Mouse (Mus musculus) kidney, postnatal 0 days (tissue): ENCODE measurements around the gene Wdr17. TPM values are rescaled to one million over a fixed set of nuclear protein-coding genes. Genes with fewer than 3 reads are reported as not detected.

Experiments
- ATAC-seq: fragments of 200-750 bp; cut with Nextera tagmentation; replicated peaks from 2 replicates; pipeline ENCODE4 v1.8.0; 2017; ENCODE audit warnings: low read depth, moderate number of reproducible peaks, moderate TSS enrichment, moderate library complexity; ENCODE audit not compliant: low FRiP score
- DNase-seq: peaks from one replicate; pipeline ENCODE4 v3.0.0-alpha.2; 2016; ENCODE audit warnings: low spot score
- H3K27ac ChIP-seq: fragments of 300-500 bp; sonication (generic); 2 replicates; pipeline ENCODE4 v1.5.1; 2014; ENCODE audit warnings: mild to moderate bottlenecking
- H3K27me3 ChIP-seq: fragments of 300-500 bp; sonication (generic); 2 replicates; pipeline ENCODE4 v1.6.1; 2014; ENCODE audit warnings: low read length, mixed read lengths; ENCODE audit not compliant: insufficient read depth
- H3K36me3 ChIP-seq: fragments of 300-500 bp; sonication (generic); 2 replicates; pipeline ENCODE4 v1.6.1; 2014; ENCODE audit warnings: low read length, mixed read lengths; ENCODE audit not compliant: insufficient read depth
- H3K4me1 ChIP-seq: fragments of 300-500 bp; sonication (generic); replicated peaks from 2 replicates; pipeline ENCODE4 v1.6.1; 2014; ENCODE audit warnings: antibody characterized with exemption, low read length, mixed read lengths; ENCODE audit not compliant: insufficient read depth
- H3K4me2 ChIP-seq: fragments of 300-500 bp; sonication (generic); 2 replicates; pipeline ENCODE4 v1.6.1; 2014; ENCODE audit warnings: mild to moderate bottlenecking, low read length, moderate library complexity, mixed read lengths
- H3K4me3 ChIP-seq: fragments of 300-500 bp; sonication (generic); replicated peaks from 2 replicates; pipeline ENCODE4 v1.5.1; 2014; ENCODE audit warnings: low read depth, low read length
- H3K9ac ChIP-seq: fragments of 300-500 bp; sonication (generic); 2 replicates; pipeline ENCODE4 v1.6.1; 2014; ENCODE audit warnings: low read depth, low read length
- H3K9me3 ChIP-seq: fragments of 300-500 bp; sonication (generic); replicated peaks from 2 replicates; pipeline ENCODE4 v1.6.1; 2016; ENCODE audit warnings: low read length, inconsistent platforms, mixed read lengths
- CTCF ChIP-seq: IDR thresholded peaks from 2 replicates; pipeline ENCODE4 v1.5.1; 2016; ENCODE audit warnings: antibody characterized with exemption, low read depth, mild to moderate bottlenecking, moderate library complexity
- WGBS: fragments of 180-500 bp; shearing (Covaris S2); extraction: QIAGEN DNeasy Blood & Tissue Kit; methylation state at CpG from one replicate; pipeline ENCODE4 v1.1.7; 2014; 5-methylcytosine and 5-hydroxymethylcytosine counted together
- polyA plus RNA-seq: library from polyadenylated mRNA; unstranded; fragments of >200 nt; fragmentation: Nextera tagmentation; extraction: Ambion mirVana; gene quantifications from 2 replicates; pipeline ENCODE4 v1.2.1, GENCODE M21; 2015

Wdr17 gene
- polyA plus RNA-seq, 1 experiment from 2014 or later: 0.97 TPM

- Histone ChIP-seq H3K27me3 (no peaks in the 10 kb centered on the region), H3K27ac (no peak overlapping the region), H3K4me1 (no peaks in the 10 kb centered on the region), H3K36me3 (no peaks in the 10 kb centered on the region), H3K4me2 (no peak overlapping the region), H3K4me3 (no peak overlapping the region), H3K9ac (no peak overlapping the region), H3K9me3 (no peaks in the 10 kb centered on the region)
- TF ChIP-seq CTCF: no peak
- no peak for ATAC-seq
- 65% methylated on average over 4 of the region's 4 CpGs for WGBS
- DNase-seq: no peak
Measured at GRCm38 (mm10) chr8:54864038-54864760, 22.8 kb downstream of the Wdr17 start.

DNA sequence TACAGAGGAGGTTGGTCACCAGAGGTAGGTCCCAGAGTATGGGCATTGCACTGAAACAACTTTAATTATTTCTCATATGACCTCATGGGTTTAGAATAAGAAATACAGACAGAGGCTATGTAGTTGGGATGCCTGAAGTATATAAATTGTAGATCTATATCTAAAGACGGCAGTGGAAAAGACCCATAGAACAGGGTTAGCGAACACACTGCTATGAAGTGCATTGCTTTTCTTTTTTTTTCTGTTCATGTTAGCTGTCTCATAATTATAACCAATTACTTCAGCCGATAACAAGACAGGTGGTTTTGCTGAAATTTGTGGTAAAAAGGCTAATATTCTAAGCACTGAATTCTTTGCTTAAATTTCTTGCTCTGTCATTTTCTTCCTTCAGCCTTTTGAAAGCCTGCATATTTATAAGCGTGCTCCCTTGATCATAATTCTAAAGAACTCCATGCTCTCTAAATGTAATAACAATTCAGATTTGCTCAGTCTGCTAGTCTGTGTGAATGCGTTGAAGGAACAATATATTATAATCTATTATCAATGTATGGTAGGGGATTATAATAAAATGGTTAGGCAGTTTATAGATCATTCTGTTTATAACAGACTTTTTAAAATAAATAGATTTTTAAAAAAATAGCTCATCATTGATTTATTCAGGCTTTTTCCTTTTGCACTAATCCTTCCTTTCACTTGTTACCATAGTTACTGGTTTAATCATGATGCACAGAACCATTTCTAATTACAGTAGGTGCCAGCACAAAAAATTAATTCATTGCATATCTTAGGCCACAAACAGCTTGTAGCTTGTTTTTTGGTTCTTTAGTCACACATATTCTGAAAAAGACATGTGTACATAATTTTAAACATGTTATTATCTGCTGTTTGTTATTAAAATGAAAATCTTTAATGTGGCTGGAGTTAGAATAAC lies 50.7 kb downstream of the Wdr17 start:
- Histone ChIP-seq H3K27me3 (no peaks in the 10 kb centered on the region), H3K27ac (no peak overlapping the region), H3K4me3 (no peak overlapping the region), H3K36me3 (no peaks in the 10 kb centered on the region), H3K9ac (no peak overlapping the region), H3K4me2 (no peak overlapping the region), H3K9me3 (no peaks in the 10 kb centered on the region), H3K4me1 (no peaks in the 10 kb centered on the region)
- no peak for ATAC-seq
- WGBS: 92% methylated on average over 5 of the region's 5 CpGs
- TF ChIP-seq CTCF: no peak
- DNase-seq: no peak

GRCm38 (mm10) chr8:54829794-54830426 lies 57.1 kb downstream of the Wdr17 start:
- H3K9ac ChIP-seq: no peak overlapping the region
- H3K4me3 ChIP-seq: no peak overlapping the region
- no peaks in the 10 kb centered on the region for H3K4me1 ChIP-seq
- H3K36me3 ChIP-seq: no peaks in the 10 kb centered on the region
- 51% methylated on average over 4 of the region's 4 CpGs for whole genome bisulfite sequencing
- H3K4me2 ChIP-seq: no peak overlapping the region
- ATAC-seq (no peak), DNase-seq (peak; percentile 61)
- H3K9me3 ChIP-seq: no peaks in the 10 kb centered on the region
- H3K27ac ChIP-seq: no peak overlapping the region
- TF ChIP-seq CTCF: peak; percentile 65
- H3K27me3 ChIP-seq: no peaks in the 10 kb centered on the region

- H3K36me3 ChIP-seq: no peaks in the 10 kb centered on the region
- 82% methylated on average over 2 of the region's 2 CpGs for WGBS
- H3K27me3 ChIP-seq: no peaks in the 10 kb centered on the region
- ATAC-seq (no peak), DNase-seq (no peak)
- no peaks in the 10 kb centered on the region for H3K4me1 ChIP-seq
- H3K27ac ChIP-seq: no peak overlapping the region
- H3K4me2 ChIP-seq: no peak overlapping the region
- H3K9ac ChIP-seq: no peak overlapping the region
- H3K4me3 ChIP-seq: no peak overlapping the region
- TF ChIP-seq CTCF: no peak
- no peaks in the 10 kb centered on the region for H3K9me3 ChIP-seq
Measured at GRCm38 (mm10) chr8:54827974-54828373, 59.0 kb downstream of the Wdr17 start.

GRCm38 (mm10) chr8:54822956-54823355 lies 64.0 kb downstream of the Wdr17 start:
- Histone ChIP-seq H3K27ac (no peak overlapping the region), H3K27me3 (no peaks in the 10 kb centered on the region), H3K9ac (no peak overlapping the region), H3K9me3 (no peaks in the 10 kb centered on the region), H3K36me3 (no peaks in the 10 kb centered on the region), H3K4me1 (no peaks in the 10 kb centered on the region), H3K4me3 (no peak overlapping the region), H3K4me2 (no peak overlapping the region)
- TF ChIP-seq CTCF: no peak
- no peak for ATAC-seq
- 93% methylated on average over 5 of the region's 5 CpGs for WGBS
- DNase-seq: no peak

- ATAC-seq (no peak), DNase-seq (no peak)
- no peaks in the 10 kb centered on the region for H3K9me3 ChIP-seq
- no peak overlapping the region for H3K9ac ChIP-seq
- H3K27me3 ChIP-seq: no peaks in the 10 kb centered on the region
- no peak overlapping the region for H3K4me3 ChIP-seq
- no peak overlapping the region for H3K27ac ChIP-seq
- H3K4me2 ChIP-seq: no peak overlapping the region
- no peaks in the 10 kb centered on the region for H3K4me1 ChIP-seq
- H3K36me3 ChIP-seq: no peaks in the 10 kb centered on the region
- no peak for TF ChIP-seq CTCF
Measured at GRCm38 (mm10) chr8:54818651-54819050, 68.3 kb downstream of the Wdr17 start.
